Mouse (Mus musculus) midbrain, embryonic 13.5 days (tissue): ENCODE measurements around the gene Clpx. TPM values are rescaled to one million over a fixed set of nuclear protein-coding genes. Genes with fewer than 3 reads are reported as not detected.
"Not testable (repeated sequence)": the region's sequence is repeated elsewhere in the genome, so short reads cannot be mapped to it uniquely, and the experiment has no call there.

Experiments
- ATAC-seq: fragments of 200-750 bp; cut with Nextera tagmentation; 2 replicates; pipeline ENCODE4 v1.8.0; 2017; ENCODE audit warnings: mild to moderate bottlenecking, moderate TSS enrichment, moderate library complexity
- H3K27ac ChIP-seq: fragments of 300-500 bp; sonication (generic); 2 replicates; pipeline ENCODE4 v1.5.1; 2015; ENCODE audit warnings: inconsistent platforms, mild to moderate bottlenecking, moderate library complexity
- H3K27me3 ChIP-seq: fragments of 300-500 bp; sonication (generic); 2 replicates; pipeline ENCODE4 v1.6.1; 2015; ENCODE audit warnings: mild to moderate bottlenecking, inconsistent platforms
- H3K36me3 ChIP-seq: fragments of 300-500 bp; sonication (generic); 2 replicates; pipeline ENCODE4 v1.6.1; 2015; ENCODE audit warnings: mild to moderate bottlenecking, inconsistent platforms
- H3K4me1 ChIP-seq: fragments of 300-500 bp; sonication (generic); replicated peaks from 2 replicates; pipeline ENCODE4 v1.6.1; 2015; ENCODE audit warnings: inconsistent platforms
- H3K4me2 ChIP-seq: fragments of 300-500 bp; sonication (generic); replicated peaks from 2 replicates; pipeline ENCODE4 v1.6.1; 2015; ENCODE audit warnings: moderate library complexity, mild to moderate bottlenecking, inconsistent platforms
- H3K4me3 ChIP-seq: fragments of 300-500 bp; sonication (generic); replicated peaks from 2 replicates; pipeline ENCODE4 v1.5.1; 2015; ENCODE audit warnings: mild to moderate bottlenecking, inconsistent platforms
- H3K9ac ChIP-seq: fragments of 300-500 bp; sonication (generic); replicated peaks from 2 replicates; pipeline ENCODE4 v1.6.1; 2015; ENCODE audit warnings: mild to moderate bottlenecking, inconsistent platforms
- H3K9me3 ChIP-seq: fragments of 300-500 bp; sonication (generic); 2 replicates; pipeline ENCODE4 v1.6.1; 2016; ENCODE audit warnings: mild to moderate bottlenecking, inconsistent platforms
- whole genome bisulfite sequencing: fragments of 180-500 bp; shearing (Covaris S2); methylation state at CpG from one replicate; pipeline ENCODE4 v1.1.7; 2015; 5-methylcytosine and 5-hydroxymethylcytosine counted together
- polyA plus RNA-seq: library from polyadenylated mRNA; unstranded; fragments of >200 nt; fragmentation: Nextera tagmentation; extraction: Ambion mirVana; gene quantifications from 2 replicates; pipeline ENCODE4 v1.2.1, GENCODE M21; 2015

Gene Clpx
- polyA plus RNA-seq, 1 experiment from 2014 or later, result 42.5 TPM

DNA sequence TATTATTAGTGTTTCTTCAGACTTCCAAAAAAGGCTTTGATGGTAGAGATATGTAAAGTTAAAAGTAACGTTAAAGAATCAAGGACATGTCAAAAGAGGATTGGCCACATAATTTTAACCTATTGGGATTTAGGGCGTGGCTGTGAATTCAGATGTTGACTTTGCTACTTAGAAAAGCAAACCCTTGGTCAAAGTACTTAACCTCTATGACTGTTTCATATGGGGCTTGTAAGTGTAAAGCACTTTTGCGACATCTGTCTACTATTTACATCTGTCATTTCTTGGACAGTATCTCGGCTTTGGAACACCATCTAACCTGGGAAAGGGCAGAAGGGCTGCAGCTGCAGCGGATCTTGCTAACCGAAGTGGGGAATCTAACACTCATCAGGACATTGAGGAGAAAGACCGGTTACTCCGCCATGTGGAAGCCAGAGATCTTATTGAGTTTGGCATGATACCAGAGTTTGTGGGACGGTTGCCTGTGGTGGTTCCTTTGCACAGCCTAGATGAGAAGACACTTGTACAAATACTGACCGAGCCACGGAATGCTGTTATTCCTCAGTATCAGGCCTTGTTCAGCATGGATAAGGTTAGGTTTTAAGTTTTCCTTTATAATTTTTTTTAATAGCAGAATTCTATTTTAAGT, 28.3 kb downstream of the Clpx start:
- no peaks in the 10 kb centered on the region for H3K4me1 ChIP-seq
- WGBS, result 95% methylated on average over 11 of the region's 11 CpGs
- no peaks in the 10 kb centered on the region for H3K27me3 ChIP-seq
- no peak overlapping the region for H3K9ac ChIP-seq
- H3K4me3 ChIP-seq, result no peak overlapping the region
- no peak overlapping the region for H3K4me2 ChIP-seq
- no peak overlapping the region for H3K27ac ChIP-seq
- no peaks in the 10 kb centered on the region for H3K9me3 ChIP-seq
- peaks cover 71% of the 10 kb centered on the region for H3K36me3 ChIP-seq
- ATAC-seq, result no peak

DNA sequence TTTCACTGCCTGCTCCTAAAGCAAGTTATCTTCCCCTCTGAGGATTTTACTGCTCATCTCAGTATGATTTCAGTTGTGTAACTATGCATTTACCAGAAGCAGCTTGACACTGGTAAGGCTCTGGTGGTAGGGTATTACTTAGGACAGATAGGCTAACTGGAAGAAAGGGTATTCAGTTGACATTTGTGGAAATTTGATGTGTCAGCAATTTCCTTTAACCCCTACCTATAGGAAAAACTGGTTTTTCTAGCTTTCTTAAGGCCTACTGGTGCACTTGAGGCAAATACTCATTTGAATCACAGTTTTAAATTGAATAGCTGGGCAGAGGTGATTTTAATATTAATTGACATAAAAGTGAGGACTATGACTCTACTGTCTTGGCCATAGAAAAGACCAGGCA, 31.9 kb downstream of the Clpx start:
- ATAC-seq, result no peak
- Histone ChIP-seq H3K27ac (no peak overlapping the region), H3K9ac (no peak overlapping the region), H3K4me3 (no peak overlapping the region), H3K9me3 (no peaks in the 10 kb centered on the region), H3K36me3 (peaks cover 75% of the 10 kb centered on the region), H3K27me3 (no peaks in the 10 kb centered on the region), H3K4me1 (no peaks in the 10 kb centered on the region), H3K4me2 (no peak overlapping the region)

DNA sequence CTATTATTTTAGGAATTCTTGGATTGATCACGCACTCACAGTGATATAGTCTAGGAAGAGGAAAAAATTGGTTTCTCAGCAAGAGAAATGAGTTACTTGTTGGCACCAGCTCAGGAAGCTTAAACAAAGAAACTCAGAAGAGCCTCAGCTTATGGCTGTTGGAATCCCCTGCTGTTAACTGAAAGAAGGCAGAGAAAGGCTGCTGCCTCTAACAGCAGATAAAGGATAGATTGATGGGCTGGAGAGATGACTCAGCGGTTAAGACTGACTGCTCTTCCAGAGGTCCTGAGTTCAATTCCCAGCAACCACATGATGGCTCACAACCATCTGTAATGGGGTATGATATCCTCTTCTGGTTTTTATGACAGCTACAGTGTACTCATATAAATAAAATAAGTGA, 33.3 kb downstream of the Clpx start:
- Histone ChIP-seq H3K4me3 (no peak overlapping the region), H3K27ac (no peak overlapping the region), H3K9ac (no peak overlapping the region), H3K4me1 (no peaks in the 10 kb centered on the region), H3K9me3 (no peaks in the 10 kb centered on the region), H3K27me3 (no peaks in the 10 kb centered on the region), H3K36me3 (peaks cover 71% of the 10 kb centered on the region), H3K4me2 (no peak overlapping the region)
- WGBS, result 94% methylated on average over 2 of the region's 2 CpGs
- no peak for ATAC-seq

DNA sequence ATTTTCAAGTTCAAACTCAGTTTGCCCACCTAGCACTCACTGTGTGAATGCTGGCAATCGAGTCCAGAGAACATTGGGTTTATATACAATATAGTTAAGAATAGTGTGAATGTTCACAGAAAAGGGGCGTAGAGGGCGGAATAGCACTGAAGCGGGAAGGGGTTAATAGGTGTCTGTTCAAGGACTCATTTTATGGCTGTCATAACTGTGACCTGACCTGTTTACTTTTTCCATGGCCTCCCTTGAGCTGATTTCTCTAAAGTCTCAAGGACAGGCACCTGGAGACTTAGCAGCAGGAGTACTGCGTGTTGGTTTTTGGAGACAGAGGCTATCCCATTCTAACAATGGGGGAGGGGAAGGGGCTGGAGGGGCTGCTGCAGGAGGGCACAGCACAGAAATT, 39.9 kb downstream of the Clpx start:
- Histone ChIP-seq H3K4me2 (no peak overlapping the region), H3K4me3 (no peak overlapping the region), H3K4me1 (no peaks in the 10 kb centered on the region), H3K27me3 (no peaks in the 10 kb centered on the region), H3K27ac (no peak overlapping the region), H3K9me3 (no peaks in the 10 kb centered on the region), H3K9ac (no peak overlapping the region), H3K36me3 (peaks cover 14% of the 10 kb centered on the region)
- 92% methylated on average over 5 of the region's 5 CpGs for WGBS
- ATAC-seq, result no peak

DNA sequence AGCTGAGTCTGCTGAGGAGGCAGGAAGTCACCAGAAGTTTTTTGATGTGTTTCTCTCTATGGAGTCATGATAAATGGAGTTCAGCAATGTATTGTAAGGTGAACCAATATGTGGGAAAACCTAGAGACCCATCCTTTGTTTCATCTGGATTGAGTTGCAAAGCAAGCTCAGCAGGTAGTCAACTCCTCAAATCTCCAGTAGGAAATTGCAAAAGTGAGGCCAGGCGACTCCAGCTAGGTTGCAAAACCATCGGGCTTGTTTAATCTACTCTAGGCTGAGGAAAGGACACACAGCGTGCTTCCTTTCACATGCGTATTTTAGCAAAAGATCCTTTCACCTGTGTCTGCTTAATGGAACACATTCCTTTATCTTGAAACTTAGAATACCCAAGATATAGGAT, 45.1 kb downstream of the Clpx start:
- H3K4me3 ChIP-seq, result no peak overlapping the region
- WGBS, result 83% methylated on average over 4 of the region's 4 CpGs
- no peak for ATAC-seq

DNA sequence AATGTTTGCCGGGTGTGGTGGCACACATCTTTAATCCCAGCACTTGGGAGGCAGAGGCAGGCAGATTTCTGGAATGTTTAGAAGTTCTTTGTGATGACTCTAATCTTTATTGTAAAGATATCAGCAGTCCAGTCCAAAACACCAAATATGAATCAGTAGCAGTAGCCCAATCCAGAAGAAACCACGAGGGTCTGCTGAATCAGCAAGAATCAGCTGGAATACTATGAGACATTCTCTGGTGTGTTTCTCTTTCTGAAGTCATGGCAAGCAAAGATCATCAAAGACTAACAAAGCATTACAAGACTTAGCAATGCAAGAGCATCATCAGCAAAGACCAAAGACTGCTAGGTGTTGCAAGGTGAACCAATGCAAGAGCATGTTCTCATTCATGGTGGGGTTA, 46.4 kb downstream of the Clpx start:
- H3K4me3 ChIP-seq, result no peak overlapping the region

More for the DNA sequence above, 45.1 kb downstream of the Clpx start:
- Histone ChIP-seq H3K9me3 (no peaks in the 10 kb centered on the region), H3K36me3 (no peaks in the 10 kb centered on the region), H3K4me2 (no peak overlapping the region), H3K27me3 (no peaks in the 10 kb centered on the region), H3K27ac (no peak overlapping the region), H3K9ac (no peak overlapping the region), H3K4me1 (no peaks in the 10 kb centered on the region)

DNA sequence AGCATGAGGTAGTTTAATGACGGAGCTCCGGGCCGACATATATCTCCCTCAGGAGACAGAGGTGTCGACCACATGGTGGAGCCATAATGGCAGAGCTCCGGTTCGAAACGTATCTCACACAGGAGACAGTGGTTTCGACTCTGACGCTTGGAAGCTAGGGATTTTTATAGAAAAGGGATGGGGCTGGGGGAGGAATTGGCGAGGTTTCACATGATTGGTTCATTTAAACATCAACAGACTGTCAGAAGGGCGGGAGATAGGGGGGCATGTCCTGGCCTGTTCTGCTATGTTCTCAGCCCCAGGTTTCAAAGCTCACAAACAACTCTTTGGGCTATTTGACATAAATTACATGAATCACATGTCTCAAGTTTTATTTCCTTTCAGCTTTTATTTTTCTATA, 51.4 kb downstream of the Clpx start:
- H3K27me3 ChIP-seq, result not testable (repeated sequence)

More for the DNA sequence above, 46.4 kb downstream of the Clpx start:
- no peak overlapping the region for H3K4me2 ChIP-seq
- H3K9ac ChIP-seq, result no peak overlapping the region
- no peaks in the 10 kb centered on the region for H3K36me3 ChIP-seq
- no peaks in the 10 kb centered on the region for H3K9me3 ChIP-seq
- no peaks in the 10 kb centered on the region for H3K27me3 ChIP-seq
- 90% methylated on average over 2 of the region's 2 CpGs for WGBS
- no peak for ATAC-seq
- no peaks in the 10 kb centered on the region for H3K4me1 ChIP-seq
- H3K27ac ChIP-seq, result no peak overlapping the region

DNA sequence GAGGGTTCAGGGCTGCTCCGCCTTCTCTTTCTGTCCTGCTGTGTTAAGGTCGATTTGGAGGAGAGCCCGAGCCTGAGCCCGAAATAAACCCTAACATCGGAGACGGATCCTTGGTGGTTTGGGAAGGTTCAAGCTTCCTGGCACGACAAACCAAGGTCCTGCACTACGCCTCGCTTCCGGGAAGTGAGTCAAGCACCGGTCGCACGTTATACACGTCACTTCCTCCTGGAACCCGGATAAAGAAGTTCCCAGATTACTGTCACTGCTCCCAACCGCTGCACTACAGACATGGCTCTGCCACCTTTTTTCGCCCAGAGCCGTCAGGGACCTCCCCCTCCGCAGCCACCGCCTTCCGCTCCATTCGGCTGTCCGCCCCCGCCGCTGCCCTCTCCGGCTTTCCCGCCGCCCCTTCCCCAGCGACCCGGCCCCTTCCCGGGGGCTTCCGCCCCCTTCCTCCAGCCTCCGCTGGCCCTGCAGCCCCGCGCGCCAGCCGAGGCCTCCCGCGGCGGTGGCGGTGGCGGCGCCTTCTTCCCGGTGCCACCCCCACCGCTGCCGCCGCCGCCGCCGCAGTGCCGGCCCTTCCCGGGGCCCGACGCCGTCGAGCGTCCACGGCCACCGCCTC, 51.9 kb downstream of the Clpx start, which contains the start of gene Pdcd7:
Pdcd7 (plus strand) TSS at position 251 of the 622 bp plus-strand sequence.
- H3K9me3 ChIP-seq, result no peaks in the 10 kb centered on the region
- no peaks in the 10 kb centered on the region for H3K36me3 ChIP-seq
- H3K27ac ChIP-seq, result peak within 1 kb of the TSS; percentile 96
- peaks cover 32% of the 10 kb centered on the region for H3K4me1 ChIP-seq
- peak within 1 kb of the TSS; percentile 98 for H3K4me2 ChIP-seq
- WGBS, result under 1% methylated on average over 56 of the region's 59 CpGs
- H3K9ac ChIP-seq, result peak within 1 kb of the TSS; percentile 97
- H3K4me3 ChIP-seq, result peak within 1 kb of the TSS; percentile 100
- H3K27me3 ChIP-seq, result no peaks in the 10 kb centered on the region
- ATAC-seq, result peak; percentile 98

More for the DNA sequence above, 51.4 kb downstream of the Clpx start:
- H3K4me3 ChIP-seq, result peak overlapping the region; percentile 100
- not testable (repeated sequence) for H3K9me3 ChIP-seq, ATAC-seq, H3K36me3 ChIP-seq
- 71% methylated on average over 11 of the region's 11 CpGs for WGBS
- H3K4me2 ChIP-seq, result peak overlapping the region; percentile 98
- peak overlapping the region; percentile 97 for H3K9ac ChIP-seq
- peaks cover 28% of the 10 kb centered on the region for H3K4me1 ChIP-seq
- peak overlapping the region; percentile 96 for H3K27ac ChIP-seq

DNA sequence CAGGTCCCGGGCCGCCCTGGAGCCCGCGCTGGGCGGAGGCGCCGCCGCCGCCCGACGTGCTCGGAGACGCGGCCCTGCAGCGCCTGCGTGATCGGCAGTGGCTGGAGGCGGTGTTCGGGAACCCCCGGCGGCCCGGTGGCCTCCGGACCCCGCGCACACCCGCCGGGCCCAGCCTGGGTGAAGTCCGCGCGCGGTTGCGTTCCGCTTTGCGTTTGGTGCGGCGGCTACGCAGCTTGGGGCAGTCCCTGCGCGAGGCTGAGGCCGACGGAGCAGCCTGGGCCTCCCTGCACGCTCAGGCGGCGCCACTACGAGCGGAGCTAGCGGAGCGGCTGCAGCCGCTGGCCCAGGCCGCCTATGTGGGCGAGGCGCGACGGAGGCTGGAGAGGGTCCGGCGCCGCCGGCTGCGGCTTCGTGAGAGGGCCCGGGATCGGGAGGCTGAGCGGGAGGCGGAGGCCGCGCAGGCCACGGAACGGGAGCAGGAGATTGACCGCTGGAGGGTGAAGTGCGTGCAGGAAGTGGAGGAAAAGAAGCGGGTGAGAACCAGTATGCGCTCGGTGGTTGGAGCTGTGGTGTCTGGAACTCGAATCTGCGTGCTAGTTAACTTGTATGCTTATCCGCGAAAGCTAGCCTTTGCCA, 52.5 kb downstream of the Clpx start:
- H3K9me3 ChIP-seq, result no peaks in the 10 kb centered on the region
- peak overlapping the region; percentile 97 for H3K9ac ChIP-seq
- H3K4me1 ChIP-seq, result peaks cover 33% of the 10 kb centered on the region
- H3K36me3 ChIP-seq, result no peaks in the 10 kb centered on the region
- under 1% methylated on average over 77 of the region's 77 CpGs for WGBS
- H3K27me3 ChIP-seq, result no peaks in the 10 kb centered on the region
- peak overlapping the region; percentile 96 for H3K27ac ChIP-seq
- peak overlapping the region; percentile 100 for H3K4me3 ChIP-seq
- ATAC-seq, result peak; percentile 81
- H3K4me2 ChIP-seq, result peak overlapping the region; percentile 98

DNA sequence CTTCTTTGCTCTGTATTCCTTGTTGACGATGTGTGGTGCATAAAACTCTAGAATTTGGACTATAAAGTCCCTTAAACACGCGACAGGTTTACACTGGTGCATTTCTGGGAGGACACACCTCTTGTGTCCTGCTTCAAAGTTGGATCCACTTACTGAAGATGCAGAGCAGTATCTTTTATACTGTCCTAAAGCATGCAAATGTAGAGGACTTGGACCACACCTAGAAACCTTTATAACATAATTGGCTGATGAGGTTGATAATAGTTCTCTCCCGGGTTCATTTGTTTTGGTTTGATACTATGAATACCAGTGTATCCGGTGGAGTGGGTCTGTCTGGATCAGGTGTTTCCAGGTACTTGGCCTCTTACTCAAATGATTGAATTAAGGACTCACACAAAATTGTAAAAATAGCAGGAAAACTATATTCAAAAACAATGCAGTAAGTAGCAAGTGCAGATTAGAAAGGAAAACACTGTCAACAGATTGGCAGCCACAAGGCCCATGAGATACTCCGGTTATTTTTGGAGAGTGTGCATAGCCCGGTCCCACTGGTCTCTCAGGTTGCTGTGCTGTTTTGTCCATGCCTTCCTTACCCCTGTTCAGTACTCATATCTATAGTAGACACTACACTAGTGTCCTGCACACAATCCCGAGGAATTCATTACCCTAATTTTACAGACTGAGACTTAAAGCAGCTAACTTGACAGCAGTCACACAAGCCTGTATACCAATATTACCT, 53.2 kb downstream of the Clpx start:
- peaks cover 33% of the 10 kb centered on the region for H3K4me1 ChIP-seq
- H3K9me3 ChIP-seq, result no peaks in the 10 kb centered on the region
- peak overlapping the region; percentile 97 for H3K9ac ChIP-seq
- H3K27ac ChIP-seq, result peak overlapping the region; percentile 96
- no peaks in the 10 kb centered on the region for H3K27me3 ChIP-seq
- peak overlapping the region; percentile 98 for H3K4me2 ChIP-seq
- no peak for ATAC-seq
- WGBS, result 51% methylated on average over 8 of the region's 8 CpGs
- no peaks in the 10 kb centered on the region for H3K36me3 ChIP-seq
- H3K4me3 ChIP-seq, result peak overlapping the region; percentile 100

DNA sequence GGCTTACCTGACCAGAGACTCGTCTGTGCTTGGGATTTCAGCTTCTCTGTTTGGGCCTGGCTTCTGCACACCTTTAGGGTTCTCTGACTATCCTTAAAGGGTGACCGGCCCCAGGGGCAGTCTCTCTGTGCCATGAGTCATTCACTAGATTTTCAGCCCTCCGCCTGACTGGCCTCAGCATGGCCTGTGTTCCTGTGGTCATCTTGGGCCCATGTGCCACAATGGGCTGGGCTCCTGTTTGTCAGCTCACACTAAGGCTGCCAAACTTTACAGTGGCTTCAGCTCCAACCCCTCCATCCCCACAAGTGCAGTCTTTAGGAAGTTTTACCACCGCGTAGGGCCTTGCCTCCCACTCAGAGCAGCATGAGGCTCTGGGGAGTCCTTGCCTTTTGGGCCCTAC, 59.2 kb downstream of the Clpx start:
- no peak overlapping the region for H3K27ac ChIP-seq
- WGBS, result 91% methylated on average over 5 of the region's 5 CpGs
- no peak for ATAC-seq

DNA sequence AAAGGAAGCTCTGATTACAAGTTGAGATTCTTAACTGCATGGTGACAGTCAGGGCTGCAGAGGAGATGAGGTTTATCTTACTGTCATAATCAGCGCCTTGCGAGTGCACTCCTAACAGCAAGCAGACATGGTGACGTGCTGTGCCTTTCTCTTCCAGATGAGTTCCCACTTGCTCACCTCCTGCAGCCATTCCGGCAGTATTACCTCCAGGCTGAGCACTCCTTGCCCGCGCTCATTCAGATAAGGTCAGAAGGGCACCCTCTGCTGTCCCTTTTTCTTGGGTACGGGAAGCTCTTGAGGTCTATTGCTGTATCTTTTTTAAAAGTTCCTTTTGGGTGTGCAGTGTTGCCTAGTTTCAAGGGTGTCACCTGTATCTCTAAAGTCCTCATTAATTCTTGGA, 62.5 kb downstream of the Clpx start:
- Histone ChIP-seq H3K36me3 (peaks cover 68% of the 10 kb centered on the region), H3K9ac (no peak overlapping the region), H3K9me3 (no peaks in the 10 kb centered on the region), H3K4me2 (no peak overlapping the region), H3K4me1 (no peaks in the 10 kb centered on the region), H3K27me3 (no peaks in the 10 kb centered on the region), H3K4me3 (no peak overlapping the region), H3K27ac (no peak overlapping the region)
- 83% methylated on average over 7 of the region's 7 CpGs for WGBS
- ATAC-seq, result no peak

More for the DNA sequence above, 59.2 kb downstream of the Clpx start:
- H3K4me2 ChIP-seq, result no peak overlapping the region
- peaks cover 17% of the 10 kb centered on the region for H3K4me1 ChIP-seq
- no peak overlapping the region for H3K4me3 ChIP-seq
- no peaks in the 10 kb centered on the region for H3K9me3 ChIP-seq
- H3K9ac ChIP-seq, result no peak overlapping the region
- H3K27me3 ChIP-seq, result no peaks in the 10 kb centered on the region
- peaks cover 40% of the 10 kb centered on the region for H3K36me3 ChIP-seq
